Mouse (Mus musculus) left cerebral cortex, adult 18-20 months (tissue): ENCODE data around the gene Gm37240. TPM values are rescaled to one million over a fixed set of nuclear protein-coding genes. Genes with fewer than 3 reads are reported as not detected.

Experiments used
- DNase-seq, 2 experiments: peaks; one replicate each; pipeline ENCODE4 v3.0.0; 2021 to 2022; ENCODE audit warnings: low spot score in 2 of 2, mixed read lengths in 1 of 2
- microRNA-seq, 2 experiments: library from miRNA; unstranded; fragments of <30 nt; microRNA quantifications; one replicate each; pipeline ENCODE4 v1.2.0; 2021
- total RNA-seq, 2 experiments: library from RNA; stranded (reverse); gene quantifications; 2 replicates each; pipeline ENCODE4 v1.2.3; 2021

The Gm37240 gene
- total RNA-seq, 2 experiments from 2014 or later, result 2.3 TPM; not detected in 1

GRCm38 (mm10) chr3:84474398-84474797, 1412.9 kb downstream of the Gm37240 start:
- no peak for DNase-seq

GRCm38 (mm10) chr3:84472955-84473354, 1414.4 kb downstream of the Gm37240 start:
- no peak for DNase-seq

GRCm38 (mm10) chr3:84472527-84472926, 1414.8 kb downstream of the Gm37240 start:
- DNase-seq, result no peak

GRCm38 (mm10) chr3:84471146-84471545, 1416.2 kb downstream of the Gm37240 start:
- no peak for DNase-seq

- no peak for DNase-seq
These were observed 1419.2 kb downstream of the Gm37240 start for GRCm38 (mm10) chr3:84468111-84468453.

GRCm38 (mm10) chr3:84467419-84468110, 1419.8 kb downstream of the Gm37240 start:
- no peak for DNase-seq

GRCm38 (mm10) chr3:84465822-84466500, 1421.4 kb downstream of the Gm37240 start:
- DNase-seq, result no peak

GRCm38 (mm10) chr3:84461687-84462086, 1425.6 kb downstream of the Gm37240 start:
- DNase-seq, result no peak

- DNase-seq, result no peak
These were observed 1426.4 kb downstream of the Gm37240 start for GRCm38 (mm10) chr3:84460952-84461351.

- DNase-seq, result no peak
These were observed 1426.8 kb downstream of the Gm37240 start for GRCm38 (mm10) chr3:84460499-84460898.

GRCm38 (mm10) chr3:84455733-84456417, 1431.4 kb downstream of the Gm37240 start:
- no peak for DNase-seq

GRCm38 (mm10) chr3:84450651-84451050, 1436.7 kb downstream of the Gm37240 start:
- no peak for DNase-seq

GRCm38 (mm10) chr3:84449015-84449414, 1438.3 kb downstream of the Gm37240 start:
- DNase-seq, result no peak

GRCm38 (mm10) chr3:84447803-84448202, 1439.5 kb downstream of the Gm37240 start:
- DNase-seq, result no peak

Small RNA genes within 50 kb of the gene (microRNA-seq; reads per million reads assigned to microRNA genes)
- 0 reads per million in 2 experiments for gene Mir466k

Other genes with a start within 250 kb of the Gm37240 start
- 1 to 10 TPM; 3.4 to 3.7 TPM for gene Fam160a1, start 70.2 kb downstream of the Gm37240 start, total RNA-seq
- gene Glt28d2, start within 50 bp of the Gm37240 start, total RNA-seq, result under 1 TPM; 0.37 to 0.52 TPM
- gene Sh3d19, start 83.6 kb upstream of the Gm37240 start, total RNA-seq, result 10 to 100 TPM; 13.4 to 14.1 TPM
- gene Prss48, start 115.0 kb upstream of the Gm37240 start, total RNA-seq, result not detected